8 mouse cellular contexts compared by ENCODE assay signal in the genomic region with DNA sequence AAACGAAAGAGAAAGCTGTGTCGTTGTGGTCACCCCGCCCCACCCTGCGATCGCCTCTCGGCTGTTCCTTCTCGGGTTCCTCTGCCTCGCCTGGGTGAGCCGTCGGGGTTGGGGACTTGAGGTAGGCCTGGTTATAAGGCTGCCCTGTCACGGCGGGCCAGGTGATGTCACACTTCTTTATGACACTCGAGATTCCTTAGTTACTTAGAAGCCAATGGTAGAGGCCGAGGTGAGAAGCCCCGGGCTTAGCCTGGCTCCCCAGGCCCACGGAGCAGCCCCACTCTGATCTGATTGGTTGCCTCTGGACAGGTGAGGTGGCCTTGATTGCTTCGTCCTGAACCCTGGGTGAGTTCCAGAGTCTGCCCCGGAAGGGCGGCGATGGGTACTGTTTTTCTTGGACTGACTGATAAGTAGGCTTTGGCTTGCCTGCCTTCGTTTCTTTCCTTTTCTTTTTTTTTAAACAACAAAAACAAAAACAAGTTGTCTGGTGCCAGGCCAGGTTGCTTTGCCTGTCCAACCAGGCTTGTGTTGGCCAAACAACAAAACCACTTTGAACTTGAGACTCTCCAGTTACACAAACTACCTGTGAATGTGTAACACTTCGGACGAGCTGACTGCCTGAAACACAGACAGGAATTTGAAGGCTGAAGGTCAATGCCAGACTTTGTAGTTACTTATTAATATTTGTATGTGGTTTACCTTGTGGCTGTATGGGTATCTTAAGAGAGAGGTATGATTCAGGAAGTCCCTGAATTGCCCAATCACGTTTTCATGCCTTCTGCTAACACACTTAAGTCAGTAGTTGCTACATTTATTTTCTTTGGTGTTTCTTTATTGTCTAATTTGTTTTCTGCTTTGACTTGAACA. TPM values are rescaled to one million over a fixed set of nuclear protein-coding genes. Genes with fewer than 3 reads are reported as not detected.
A peak's percentile ranks its signal among the peaks of the same experiment; 100 is the strongest.
DNase-seq lines count a peak whose midpoint lies in the region; ATAC-seq and TF ChIP-seq lines count a peak whose summit lies in the region.

No protein-coding gene starts in this region.

- H3K36me3 ChIP-seq in E14TG2a.4 (ENCODE audit: insufficient read depth, low read length), result peaks cover 11% of the 10 kb centered on the region; the same call in 1 of the 2 replicates
- H3K36me3 ChIP-seq in hindbrain, embryonic 11.5 days (ENCODE audit: control insufficient read depth, insufficient read depth, low read length), result no peaks in the 10 kb centered on the region
- H3K36me3 ChIP-seq in limb, embryonic 14.5 days (ENCODE audit: control insufficient read depth, insufficient read depth, low read length), result no peaks in the 10 kb centered on the region
- no peaks in the 10 kb centered on the region for H3K36me3 ChIP-seq in midbrain, embryonic 13.5 days

- TF ChIP-seq POLR2A in limb, embryonic 14.5 days (IDR thresholded peaks at IDR 0.05; ENCODE audit: borderline replicate concordance, extremely low read depth, insufficient read depth, insufficient read length), result no peak

- H3K4me2 ChIP-seq in hindbrain, embryonic 11.5 days (replicated peaks; ENCODE audit: low read depth, low read length), result peak overlapping the region; percentile 95
- peak overlapping the region; percentile 88 for H3K4me2 ChIP-seq in limb, embryonic 14.5 days (replicated peaks; ENCODE audit: low read depth, low read length, severe bottlenecking)
- H3K4me2 ChIP-seq in midbrain, embryonic 13.5 days (replicated peaks), result peak overlapping the region; percentile 99

- peak overlapping the region; percentile 71 for H3K9ac ChIP-seq in hindbrain, embryonic 11.5 days (ENCODE audit: low read depth, low read length)
- peak overlapping the region; percentile 85 for H3K9ac ChIP-seq in limb, embryonic 14.5 days (ENCODE audit: low read depth, low read length, severe bottlenecking)
- peak overlapping the region; percentile 92 for H3K9ac ChIP-seq in midbrain, embryonic 13.5 days (replicated peaks)

- H3K27me3 ChIP-seq in E14TG2a.4 (ENCODE audit: insufficient read depth, low read length), result no peaks in the 10 kb centered on the region
- no peaks in the 10 kb centered on the region for H3K27me3 ChIP-seq in hindbrain, embryonic 11.5 days (ENCODE audit: control insufficient read depth, insufficient read depth, low read length)
- H3K27me3 ChIP-seq in limb, embryonic 14.5 days (ENCODE audit: control insufficient read depth, insufficient read depth, low read length), result no peaks in the 10 kb centered on the region
- H3K27me3 ChIP-seq in midbrain, embryonic 13.5 days, result no peaks in the 10 kb centered on the region

- H3K27ac ChIP-seq in hindbrain, embryonic 11.5 days (ENCODE audit: low read depth, low read length), result peak overlapping the region; percentile 76
- H3K27ac ChIP-seq in limb, embryonic 14.5 days (replicated peaks; ENCODE audit: low read depth, low read length), result peak overlapping the region; percentile 88
- H3K27ac ChIP-seq in midbrain, embryonic 13.5 days, result peak overlapping the region; percentile 89

- DNase-seq in T-cell, adult 2 months (ENCODE audit: low spot score), result peak; percentile 80
- DNase-seq in hindbrain, embryonic 11.5 days (ENCODE audit: low spot score), result no peak
- DNase-seq in limb, embryonic 14.5 days (ENCODE audit: low spot score), result peak; percentile 20
- no peak for DNase-seq in urinary bladder, postnatal 10 days (ENCODE audit: low spot score)
- DNase-seq in left cerebral cortex, adult 18-20 months (ENCODE audit: low spot score in 2 of 2), result no peak

- TF ChIP-seq CTCF in E14TG2a.4 (conservative IDR thresholded peaks at IDR 0.05; ENCODE audit: low read length), result no peak

- peak overlapping the region; percentile 95 for H3K4me3 ChIP-seq in E14TG2a.4 (replicated peaks; ENCODE audit: low read length)
- H3K4me3 ChIP-seq in hindbrain, embryonic 11.5 days (ENCODE audit: low read depth, low read length), result peak overlapping the region; percentile 82
- peak overlapping the region; percentile 85 for H3K4me3 ChIP-seq in limb, embryonic 14.5 days (replicated peaks; ENCODE audit: low read length)
- H3K4me3 ChIP-seq in midbrain, embryonic 13.5 days (replicated peaks), result peak overlapping the region; percentile 90

- WGBS in hindbrain, embryonic 11.5 days, result 13% methylated on average over 24 of the region's 24 CpGs
- whole genome bisulfite sequencing in limb, embryonic 14.5 days, result 6% methylated on average over 24 of the region's 24 CpGs
- WGBS in midbrain, embryonic 13.5 days, result 14% methylated on average over 24 of the region's 24 CpGs

- H3K4me1 ChIP-seq in E14TG2a.4 (replicated peaks; ENCODE audit: low read depth, low read length), result peaks cover 77% of the 10 kb centered on the region
- peaks cover 8% of the 10 kb centered on the region for H3K4me1 ChIP-seq in hindbrain, embryonic 11.5 days (replicated peaks; ENCODE audit: control insufficient read depth, insufficient read depth, low read length)
- H3K4me1 ChIP-seq in limb, embryonic 14.5 days (ENCODE audit: control insufficient read depth, insufficient read depth, low read length), result peaks cover 24% of the 10 kb centered on the region
- H3K4me1 ChIP-seq in midbrain, embryonic 13.5 days (replicated peaks), result peaks cover 48% of the 10 kb centered on the region

- no peaks in the 10 kb centered on the region for H3K9me3 ChIP-seq in E14TG2a.4 (ENCODE audit: low read length)
- H3K9me3 ChIP-seq in hindbrain, embryonic 11.5 days (ENCODE audit: control insufficient read depth, low read length), result no peaks in the 10 kb centered on the region
- H3K9me3 ChIP-seq in limb, embryonic 14.5 days (ENCODE audit: control insufficient read depth, low read length), result no peaks in the 10 kb centered on the region
- H3K9me3 ChIP-seq in midbrain, embryonic 13.5 days, result no peaks in the 10 kb centered on the region

- peak; percentile 65 for ATAC-seq in erythroblast, adult 5-6 weeks (replicated peaks; ENCODE audit: low FRiP score, poor library complexity, severe bottlenecking)
- ATAC-seq in hindbrain, embryonic 11.5 days (ENCODE audit: low FRiP score), result peak; percentile 0; the same call in 1 of the 2 replicates
- no peak; the same call in 1 of the 2 replicates for ATAC-seq in limb, embryonic 14.5 days (ENCODE audit: low FRiP score, low read depth)
- no peak; the same call in 1 of the 2 replicates for ATAC-seq in midbrain, embryonic 13.5 days

RNA-seq across cellular contexts. Expression of a gene that starts 0.9 kb away (rescaled TPM):
- total RNA-seq in erythroblast, adult 5-6 weeks (2015; ENCODE audit: low replicate concordance), result 275 and 339 TPM in 2 replicates
- total RNA-seq in erythroblast, adult 5-6 weeks (2017; ENCODE audit: low replicate concordance), result 204 and 239 TPM in 2 replicates
- 212 and 224 TPM in 2 replicates for polyA plus RNA-seq in hindbrain, embryonic 11.5 days (2014; fragmentation: Nextera tagmentation; extraction: Ambion mirVana)
- polyA plus RNA-seq in limb, embryonic 14.5 days (2012; rRNA removed), result 216 and 283 TPM in 2 replicates
- 296 and 305 TPM in 2 replicates for polyA plus RNA-seq in limb, embryonic 14.5 days (2014; fragmentation: Nextera tagmentation; extraction: Ambion mirVana)
- 228 and 244 TPM in 2 replicates for polyA plus RNA-seq in midbrain, embryonic 13.5 days (2015; fragmentation: Nextera tagmentation; extraction: Ambion mirVana)
- total RNA-seq in left cerebral cortex, adult 18-20 months (2021), result 100 to 1,000 TPM; 331 to 338 TPM

RNA-seq across cellular contexts. Expression of a gene that starts 23.3 kb away (rescaled TPM):
- total RNA-seq in erythroblast, adult 5-6 weeks (2015; ENCODE audit: low replicate concordance), result 1.2 and 3.6 TPM in 2 replicates
- total RNA-seq in erythroblast, adult 5-6 weeks (2017; ENCODE audit: low replicate concordance), result 3.7 and 4.5 TPM in 2 replicates
- 10.5 and 11.4 TPM in 2 replicates for polyA plus RNA-seq in hindbrain, embryonic 11.5 days (2014; fragmentation: Nextera tagmentation; extraction: Ambion mirVana)
- 55.0 and 65.4 TPM in 2 replicates for polyA plus RNA-seq in limb, embryonic 14.5 days (2012; rRNA removed)
- 19.8 and 26.8 TPM in 2 replicates for polyA plus RNA-seq in limb, embryonic 14.5 days (2014; fragmentation: Nextera tagmentation; extraction: Ambion mirVana)
- polyA plus RNA-seq in midbrain, embryonic 13.5 days (2015; fragmentation: Nextera tagmentation; extraction: Ambion mirVana), result 8.5 and 8.7 TPM in 2 replicates
- 1 to 10 TPM; 8.5 to 9.6 TPM for total RNA-seq in left cerebral cortex, adult 18-20 months (2021)

Comparison
In these comparisons a context has a peak if more than half of its experiments do, and no peak if none do; other contexts are left out.
1. DNase-seq: peak in T-cell, adult 2 months (single experiment) and limb, embryonic 14.5 days (single experiment); none in hindbrain, embryonic 11.5 days (single experiment), urinary bladder, postnatal 10 days (single experiment) and left cerebral cortex, adult 18-20 months (0 of 2).
2. ATAC-seq: peak in erythroblast, adult 5-6 weeks (single experiment) and hindbrain, embryonic 11.5 days (single experiment); none in limb, embryonic 14.5 days (single experiment) and midbrain, embryonic 13.5 days (single experiment).
3. Peak in every context shown above with its lines, with median percentiles within 50 percentile points of each other: H3K4me3 ChIP-seq, H3K27ac ChIP-seq, H3K4me2 ChIP-seq and H3K9ac ChIP-seq.